ENCODE assay signal across 9 mouse cellular contexts in genomic region chr8:57530238-57530637, GRCm38 (mm10). TPM values are rescaled to one million over a fixed set of nuclear protein-coding genes. Genes with fewer than 3 reads are reported as not detected.
DNase-seq lines count a peak whose midpoint lies in the region; ATAC-seq lines count a peak whose summit lies in the region.
"Had no signal": no experiment of that assay in that cellular context is flagged by ENCODE, and none has a peak within 500 bp of the region (broad histone marks: within the 10 kb centered on the region; RNA-seq: fewer than 3 reads in every experiment).

No protein-coding gene starts in this region.

- no peaks in the 10 kb centered on the region for H3K27me3 ChIP-seq in forebrain, embryonic 15.5 days
- H3K27me3 ChIP-seq in forebrain, embryonic 11.5 days (ENCODE audit: control insufficient read depth, insufficient read depth, low read length), result no peaks in the 10 kb centered on the region
- no peaks in the 10 kb centered on the region for H3K27me3 ChIP-seq in midbrain, embryonic 16.5 days (ENCODE audit: control insufficient read depth, insufficient read depth, low read depth, low read length)
- H3K27me3 ChIP-seq in midbrain, embryonic 10.5 days (ENCODE audit: low read depth, poor library complexity, severe bottlenecking), result no peaks in the 10 kb centered on the region
- H3K27me3 ChIP-seq: hindbrain, embryonic 12.5 days had no signal

- H3K4me1 ChIP-seq in forebrain, embryonic 15.5 days, result 0 out of 2 replicates have a peak, but pooled peaks cover 4% of the 10 kb centered on the region
- no peaks in the 10 kb centered on the region for H3K4me1 ChIP-seq in forebrain, embryonic 11.5 days (replicated peaks; ENCODE audit: control insufficient read depth, insufficient read depth, low read length)
- no peaks in the 10 kb centered on the region for H3K4me1 ChIP-seq in midbrain, embryonic 16.5 days (ENCODE audit: control insufficient read depth, insufficient read depth, low read length)
- H3K4me1 ChIP-seq in midbrain, embryonic 10.5 days, result no peaks in the 10 kb centered on the region; the same call in 1 of the 2 replicates
- H3K4me1 ChIP-seq: hindbrain, embryonic 12.5 days had no signal

- H3K4me3 ChIP-seq in forebrain, embryonic 15.5 days, result no peak overlapping the region
- H3K4me3 ChIP-seq in forebrain, embryonic 11.5 days (ENCODE audit: low read depth, low read length), result no peak overlapping the region
- no peak overlapping the region for H3K4me3 ChIP-seq in midbrain, embryonic 16.5 days (ENCODE audit: low read depth, low read length)
- H3K4me3 ChIP-seq in midbrain, embryonic 10.5 days, result no peak overlapping the region
- H3K4me3 ChIP-seq: hindbrain, embryonic 12.5 days had no signal

- no peak overlapping the region for H3K4me2 ChIP-seq in forebrain, embryonic 15.5 days (replicated peaks)
- no peak overlapping the region for H3K4me2 ChIP-seq in forebrain, embryonic 11.5 days (ENCODE audit: low read depth, low read length, severe bottlenecking)
- peak overlapping the region; percentile 7; the same call in 1 of the 2 replicates for H3K4me2 ChIP-seq in midbrain, embryonic 16.5 days (ENCODE audit: low read length)
- H3K4me2 ChIP-seq: hindbrain, embryonic 12.5 days had no signal

- 87% methylated on average over 13 of the region's 13 CpGs for WGBS in forebrain, embryonic 15.5 days
- WGBS in forebrain, embryonic 11.5 days, result 90% methylated on average over 13 of the region's 13 CpGs
- WGBS in midbrain, embryonic 16.5 days, result 87% methylated on average over 13 of the region's 13 CpGs
- 89% methylated on average over 13 of the region's 13 CpGs for WGBS in midbrain, embryonic 10.5 days

- ATAC-seq in forebrain, embryonic 15.5 days (replicated peaks), result peak; percentile 30; the same call in 1 of the 2 replicates
- no peak; the same call in 1 of the 2 replicates for ATAC-seq in forebrain, embryonic 11.5 days (replicated peaks; ENCODE audit: low FRiP score)
- 0 out of 2 replicates have a peak, but pooled peaks have one; percentile 34 for ATAC-seq in midbrain, embryonic 16.5 days
- ATAC-seq in inflammation-experienced regulatory T-cells, adult 6 months, result no peak

- no peak overlapping the region for H3K27ac ChIP-seq in forebrain, embryonic 15.5 days (replicated peaks)
- H3K27ac ChIP-seq in forebrain, embryonic 11.5 days (ENCODE audit: low read depth, low read length), result no peak overlapping the region
- no peak overlapping the region for H3K27ac ChIP-seq in midbrain, embryonic 16.5 days (ENCODE audit: low read length)
- H3K27ac ChIP-seq in midbrain, embryonic 10.5 days (replicated peaks), result no peak overlapping the region
- H3K27ac ChIP-seq: hindbrain, embryonic 12.5 days had no signal

- H3K36me3 ChIP-seq in forebrain, embryonic 15.5 days, result no peaks in the 10 kb centered on the region
- H3K36me3 ChIP-seq in forebrain, embryonic 11.5 days (ENCODE audit: control insufficient read depth, insufficient read depth, low read length), result no peaks in the 10 kb centered on the region
- no peaks in the 10 kb centered on the region for H3K36me3 ChIP-seq in midbrain, embryonic 16.5 days (ENCODE audit: control insufficient read depth, insufficient read depth, low read length)
- H3K36me3 ChIP-seq in midbrain, embryonic 10.5 days, result peaks cover 41% of the 10 kb centered on the region

- no peak overlapping the region for H3K9ac ChIP-seq in forebrain, embryonic 15.5 days (replicated peaks)
- H3K9ac ChIP-seq in forebrain, embryonic 11.5 days (ENCODE audit: low read length), result no peak overlapping the region
- no peak overlapping the region for H3K9ac ChIP-seq in midbrain, embryonic 16.5 days (ENCODE audit: low read depth, low read length)
- H3K9ac ChIP-seq: hindbrain, embryonic 12.5 days had no signal

- DNase-seq in forebrain, embryonic 11.5 days (ENCODE audit: low spot score), result no peak
- DNase-seq in kidney, adult 18-20 months, result peak; percentile 7
- no peak for DNase-seq in kidney, postnatal 4 days
- no peak for DNase-seq in midbrain, embryonic 10.5 days (ENCODE audit: low spot score)
- no peak for DNase-seq in spleen, postnatal 36 days (ENCODE audit: low spot score in 2 of 2)

- H3K9me3 ChIP-seq in forebrain, embryonic 15.5 days, result no peaks in the 10 kb centered on the region
- no peaks in the 10 kb centered on the region for H3K9me3 ChIP-seq in forebrain, embryonic 11.5 days (ENCODE audit: control insufficient read depth, low read length)
- H3K9me3 ChIP-seq in midbrain, embryonic 16.5 days (replicated peaks; ENCODE audit: control insufficient read depth, low read length, poor library complexity, severe bottlenecking), result no peaks in the 10 kb centered on the region
- no peaks in the 10 kb centered on the region for H3K9me3 ChIP-seq in midbrain, embryonic 10.5 days (replicated peaks)
- H3K9me3 ChIP-seq: hindbrain, embryonic 12.5 days had no signal

RNA-seq across cellular contexts. Expression of gene Hmgb2, which starts 18.5 kb away (rescaled TPM):
- 225 and 249 TPM in 2 replicates for polyA plus RNA-seq in forebrain, embryonic 15.5 days (2015; fragmentation: Nextera tagmentation; extraction: Ambion mirVana)
- 626 and 749 TPM in 2 replicates for polyA plus RNA-seq in forebrain, embryonic 11.5 days (2014; fragmentation: Nextera tagmentation; extraction: Ambion mirVana)
- 42.3 and 46.4 TPM in 2 replicates for polyA plus RNA-seq in midbrain, embryonic 16.5 days (2015; fragmentation: Nextera tagmentation; extraction: Ambion mirVana)
- polyA plus RNA-seq in midbrain, embryonic 10.5 days (2016; fragmentation: Nextera tagmentation; extraction: Ambion mirVana), result 599 and 633 TPM in 2 replicates
- polyA plus RNA-seq in inflammation-experienced regulatory T-cells, adult 6 months (2017; shearing (Covaris generic)), result 1,000 to 10,000 TPM in 1 of 3 experiments, 100 to 1,000 TPM in 2; 206 to 1,205 (median 248) TPM

RNA-seq across cellular contexts. Expression of gene Sap30, which starts 42.6 kb away (rescaled TPM):
- polyA plus RNA-seq in forebrain, embryonic 15.5 days (2015; fragmentation: Nextera tagmentation; extraction: Ambion mirVana), result 78.6 and 81.8 TPM in 2 replicates
- polyA plus RNA-seq in forebrain, embryonic 11.5 days (2014; fragmentation: Nextera tagmentation; extraction: Ambion mirVana), result 131 and 140 TPM in 2 replicates
- polyA plus RNA-seq in midbrain, embryonic 16.5 days (2015; fragmentation: Nextera tagmentation; extraction: Ambion mirVana), result 24.5 and 26.0 TPM in 2 replicates
- 78.9 and 86.9 TPM in 2 replicates for polyA plus RNA-seq in midbrain, embryonic 10.5 days (2016; fragmentation: Nextera tagmentation; extraction: Ambion mirVana)
- 1 to 10 TPM in 1 of 3 experiments, under 1 TPM in 1, not detected in 1; 0.39 to 2.6 TPM for polyA plus RNA-seq in inflammation-experienced regulatory T-cells, adult 6 months (2017; shearing (Covaris generic))

Comparison
In these comparisons a context has a peak if more than half of its experiments do, and no peak if none do; other contexts are left out.
1. ATAC-seq: peak in forebrain, embryonic 15.5 days (single experiment) and midbrain, embryonic 16.5 days (single experiment); none in forebrain, embryonic 11.5 days (single experiment) and inflammation-experienced regulatory T-cells, adult 6 months (single experiment).